In the genomic region with DNA sequence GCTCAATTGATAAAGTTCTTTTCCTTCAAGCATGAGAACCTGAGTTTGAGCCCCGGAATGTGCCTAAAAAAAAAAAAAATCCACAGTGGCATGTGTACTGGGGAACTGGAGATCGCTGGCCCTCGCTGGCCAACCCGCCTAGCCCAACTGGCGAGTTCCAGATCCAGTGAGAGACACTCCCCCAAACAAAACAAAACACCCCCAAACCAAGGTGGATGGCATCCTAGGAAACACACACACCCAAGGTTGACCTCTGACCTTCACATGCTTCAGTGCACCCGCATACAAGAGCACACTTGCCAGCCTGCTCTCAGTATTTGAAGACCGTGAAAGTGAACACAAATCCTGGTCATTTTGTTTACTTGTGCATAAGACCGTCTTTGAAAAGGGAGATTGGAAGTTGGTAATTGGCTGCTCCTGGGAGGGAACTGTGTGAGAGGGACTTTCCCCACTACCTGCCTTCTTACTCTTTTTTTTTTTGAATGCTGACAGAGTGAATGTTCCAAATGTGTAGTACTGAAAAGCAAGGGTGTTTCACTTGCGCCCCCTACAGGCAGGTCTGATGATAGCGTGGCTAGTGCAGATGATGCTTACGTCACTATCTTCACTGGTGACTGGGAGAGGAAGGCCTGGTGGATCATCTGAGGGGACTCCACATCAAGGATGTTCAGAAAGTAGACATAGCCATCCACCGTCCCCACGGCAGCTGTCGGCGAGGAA, we compare ENCODE assay signal across 9 mouse cellular contexts. TPM values are rescaled to one million over a fixed set of nuclear protein-coding genes. Genes with fewer than 3 reads are reported as not detected.
DNase-seq lines count a peak whose midpoint lies in the region; ATAC-seq and TF ChIP-seq lines count a peak whose summit lies in the region.
"Had no signal": no experiment of that assay in that cellular context is flagged by ENCODE, and none has a peak within 500 bp of the region (broad histone marks: within the 10 kb centered on the region; RNA-seq: fewer than 3 reads in every experiment).

No protein-coding gene starts in this region.

- DNase-seq in A20 (ENCODE audit: low read depth, low spot score) (peak; percentile 80), ES-E14 (ENCODE audit: low read depth, low spot score) (peak; percentile 94)
- peak; percentile 41 to 63 for DNase-seq in cerebellum, adult 18-20 months
- DNase-seq in gastrocnemius, adult 18-20 months (ENCODE audit: low spot score) = peak; percentile 58
- peak; percentile 32 for DNase-seq in large intestine, adult 2 months (ENCODE audit: low read depth, low spot score)
- peak; percentile 67 for DNase-seq in lung, embryonic 14.5 days
- peak; percentile 63 for DNase-seq in right cerebral cortex, postnatal 25 days
- DNase-seq in urinary bladder, postnatal 36 days (ENCODE audit: low spot score in 2 of 2) = peak; percentile 58 to 68

- peaks cover 0 to 11% of the 10 kb centered on the region in 2 experiments; a peak in 2 of 4 replicates for H3K4me1 ChIP-seq in ES-E14 (ENCODE audit: control insufficient read depth in 2 of 2, insufficient read depth in 2 of 2, low read length in 2 of 2, poor library complexity in 1 of 2)
- no peaks in the 10 kb centered on the region for H3K4me1 ChIP-seq in lung, embryonic 14.5 days (ENCODE audit: insufficient read depth)

- TF ChIP-seq CTCF in lung, embryonic 14.5 days (IDR thresholded peaks at IDR 0.05; ENCODE audit: low read depth) = peak; percentile 76

- H3K36me3 ChIP-seq in ES-E14 (ENCODE audit: control insufficient read depth, insufficient read depth, low read length, poor library complexity, severe bottlenecking) = no peaks in the 10 kb centered on the region
- no peaks in the 10 kb centered on the region for H3K36me3 ChIP-seq in lung, embryonic 14.5 days (ENCODE audit: insufficient read depth)
- H3K36me3 ChIP-seq: limb, embryonic 13.5 days had no signal

- no peak overlapping the region for H3K9ac ChIP-seq in ES-E14 (ENCODE audit: insufficient read depth, low read depth, low read length, poor library complexity, severe bottlenecking)
- no peak overlapping the region for H3K9ac ChIP-seq in lung, embryonic 14.5 days
- H3K9ac ChIP-seq: limb, embryonic 13.5 days had no signal

- WGBS in large intestine, adult 2 months = 29% methylated on average over 15 of the region's 15 CpGs
- 51% methylated on average over 15 of the region's 15 CpGs for WGBS in lung, embryonic 14.5 days

- H3K27ac ChIP-seq in ES-E14 (ENCODE audit: insufficient read depth, low read depth, low read length, poor library complexity, severe bottlenecking) = no peak overlapping the region
- H3K27ac ChIP-seq in lung, embryonic 14.5 days (ENCODE audit: low read depth) = no peak overlapping the region
- H3K27ac ChIP-seq: limb, embryonic 13.5 days had no signal

- in situ Hi-C loops in ES-E14 (cut with MboI; ENCODE audit: low sequenced_read_pairs in 2 of 2, unreplicated experiment in 2 of 2) = no loop called here

- peak overlapping the region; percentile 18 to 23; a peak in 2 of 4 replicates for H3K4me3 ChIP-seq in ES-E14 (ENCODE audit: insufficient read depth in 1 of 2, low read depth in 1 of 2, low read length in 2 of 2, poor library complexity in 1 of 2, severe bottlenecking in 1 of 2)
- H3K4me3 ChIP-seq in lung, embryonic 14.5 days (ENCODE audit: low read depth, low read length) = no peak overlapping the region
- H3K4me3 ChIP-seq: limb, embryonic 13.5 days had no signal

- no peak for ATAC-seq in lung, embryonic 14.5 days (ENCODE audit: insufficient read depth)

- no peak overlapping the region for H3K4me2 ChIP-seq in lung, embryonic 14.5 days
- H3K4me2 ChIP-seq: limb, embryonic 13.5 days had no signal

- no peaks in the 10 kb centered on the region for H3K27me3 ChIP-seq in lung, embryonic 14.5 days (ENCODE audit: insufficient read depth, low read length)
- H3K27me3 ChIP-seq: limb, embryonic 13.5 days had no signal

- H3K9me3 ChIP-seq in ES-E14 (ENCODE audit: control insufficient read depth, insufficient read depth, low read depth, low read length) = no peaks in the 10 kb centered on the region
- no peaks in the 10 kb centered on the region for H3K9me3 ChIP-seq in lung, embryonic 14.5 days (ENCODE audit: low read depth, low read length)
- H3K9me3 ChIP-seq: limb, embryonic 13.5 days had no signal

TF ChIP-seq in ES-E14, 5 proteins besides CTCF, POLR2A, EP300 and RAD21:
- no peak; the same call in 1 of the 2 replicates for TF ChIP-seq MAFK (IDR thresholded peaks at IDR 0.05; ENCODE audit: insufficient read depth, low read depth, low read length)
- TF ChIP-seq ZNF384 (IDR thresholded peaks at IDR 0.05; ENCODE audit: low read depth, low read length) = peak; percentile 98

RNA-seq across cellular contexts. Expression of gene Gsto1, which starts 59.6 kb away (rescaled TPM):
- 28.1 and 60.7 TPM in 2 replicates for total RNA-seq in ES-E14 (2012; rRNA removed)
- total RNA-seq in gastrocnemius, adult 18-20 months (2021) = 10 to 100 TPM; 56.6 to 57.8 TPM
- polyA plus RNA-seq in large intestine, adult 2 months (2012; rRNA removed) = 222 and 279 TPM in 2 replicates
- 80.5 and 80.6 TPM in 2 replicates for polyA plus RNA-seq in lung, embryonic 14.5 days (2014; fragmentation: Nextera tagmentation; extraction: Ambion mirVana)

Comparison
In these comparisons a context has a peak if more than half of its experiments do, and no peak if none do; other contexts are left out.
1. DNase-seq: peak in every context shown above with its lines; median percentile 94 in ES-E14; 80 in A20; 67 in lung, embryonic 14.5 days; 63 in right cerebral cortex, postnatal 25 days; 63 in urinary bladder, postnatal 36 days; 58 in gastrocnemius, adult 18-20 months; 52 in cerebellum, adult 18-20 months; 32 in large intestine, adult 2 months.